Mouse (Mus musculus): ENCODE data around the gene Triobp. TPM values are rescaled to one million over a fixed set of nuclear protein-coding genes. Genes with fewer than 3 reads are reported as not detected.
A peak's percentile ranks its signal among the peaks of the same experiment; 100 is the strongest.

Triobp gene
- polyA plus RNA-seq, 1 experiment from 2014 or later, result 35.6 TPM

- ATAC-seq, result 0 out of 2 replicates have a peak, but pooled peaks have one; percentile 28
- WGBS, result under 1% methylated on average over 91 of the region's 105 CpGs
- H3K27ac ChIP-seq, result no peak overlapping the region; the same call in 1 of the 2 replicates
These were observed 95.4 kb downstream of the Triobp start for GRCm38 (mm10) chr15:79042721-79043491.

GRCm38 (mm10) chr15:79044837-79045236 is 97.3 kb downstream of the Triobp start:
- H3K9me3 ChIP-seq (replicated peaks), result no peaks in the 10 kb centered on the region
- H3K27ac ChIP-seq, result no peak overlapping the region
- H3K36me3 ChIP-seq (ENCODE audit: poor library complexity, severe bottlenecking), result no peaks in the 10 kb centered on the region
- H3K4me2 ChIP-seq, result no peak overlapping the region
- H3K9ac ChIP-seq, result no peak overlapping the region
- H3K4me3 ChIP-seq, result no peak overlapping the region
- H3K4me1 ChIP-seq, result peaks cover 25% of the 10 kb centered on the region
- peaks cover 60% of the 10 kb centered on the region for H3K27me3 ChIP-seq
- WGBS, result 4% methylated on average over 4 of the region's 4 CpGs
- ATAC-seq, result no peak

More at GRCm38 (mm10) chr15:79042721-79043491, 95.4 kb downstream of the Triobp start:
- Histone ChIP-seq H3K36me3 (ENCODE audit: poor library complexity, severe bottlenecking) (no peaks in the 10 kb centered on the region), H3K4me2 (peak overlapping the region; percentile 80), H3K9me3 (replicated peaks) (no peaks in the 10 kb centered on the region), H3K4me3 (peak overlapping the region; percentile 53), H3K4me1 (peaks cover 27% of the 10 kb centered on the region), H3K27me3 (peaks cover 66% of the 10 kb centered on the region), H3K9ac (peak overlapping the region; percentile 55)

GRCm38 (mm10) chr15:79048186-79048585 is 100.7 kb downstream of the Triobp start:
- H3K27ac ChIP-seq, result no peak overlapping the region
- WGBS, result 76% methylated on average over 4 of the region's 4 CpGs

GRCm38 (mm10) chr15:79050160-79050845 is 102.8 kb downstream of the Triobp start:
- Histone ChIP-seq H3K27me3 (peaks cover 6% of the 10 kb centered on the region; the same call in 1 of the 2 replicates), H3K4me3 (no peak overlapping the region), H3K9ac (no peak overlapping the region), H3K27ac (peak overlapping the region; percentile 2; the same call in 1 of the 2 replicates), H3K4me2 (no peak overlapping the region), H3K9me3 (replicated peaks) (no peaks in the 10 kb centered on the region), H3K4me1 (peaks cover 7% of the 10 kb centered on the region), H3K36me3 (ENCODE audit: poor library complexity, severe bottlenecking) (peaks cover 41% of the 10 kb centered on the region)
- WGBS, result 53% methylated on average over 9 of the region's 9 CpGs
- no peak for ATAC-seq

More at GRCm38 (mm10) chr15:79048186-79048585, 100.7 kb downstream of the Triobp start:
- Histone ChIP-seq H3K9ac (no peak overlapping the region), H3K4me1 (peaks cover 16% of the 10 kb centered on the region), H3K27me3 (peaks cover 27% of the 10 kb centered on the region), H3K4me2 (no peak overlapping the region), H3K9me3 (replicated peaks) (no peaks in the 10 kb centered on the region), H3K4me3 (no peak overlapping the region), H3K36me3 (ENCODE audit: poor library complexity, severe bottlenecking) (peaks cover 20% of the 10 kb centered on the region)
- no peak for ATAC-seq

- H3K36me3 ChIP-seq (ENCODE audit: poor library complexity, severe bottlenecking), result peaks cover 48% of the 10 kb centered on the region
- 91% methylated on average over 2 of the region's 2 CpGs for WGBS
- no peak overlapping the region for H3K4me3 ChIP-seq
- no peak overlapping the region for H3K9ac ChIP-seq
- no peaks in the 10 kb centered on the region for H3K9me3 ChIP-seq (replicated peaks)
- H3K4me2 ChIP-seq, result no peak overlapping the region
- H3K4me1 ChIP-seq, result peaks cover 7% of the 10 kb centered on the region
- H3K27me3 ChIP-seq, result peaks cover 6% of the 10 kb centered on the region; the same call in 1 of the 2 replicates
- no peak for ATAC-seq
- H3K27ac ChIP-seq, result no peak overlapping the region
These were observed 103.4 kb downstream of the Triobp start for GRCm38 (mm10) chr15:79050964-79051363.

- Histone ChIP-seq H3K4me1 (peaks cover 7% of the 10 kb centered on the region), H3K9ac (no peak overlapping the region), H3K27ac (no peak overlapping the region), H3K4me3 (no peak overlapping the region), H3K36me3 (ENCODE audit: poor library complexity, severe bottlenecking) (peaks cover 55% of the 10 kb centered on the region), H3K4me2 (no peak overlapping the region), H3K27me3 (peaks cover 3% of the 10 kb centered on the region; the same call in 1 of the 2 replicates), H3K9me3 (replicated peaks) (no peaks in the 10 kb centered on the region)
- ATAC-seq, result no peak
- 83% methylated on average over 13 of the region's 13 CpGs for WGBS
These were observed 104.2 kb downstream of the Triobp start for GRCm38 (mm10) chr15:79051461-79052360.

GRCm38 (mm10) chr15:79052366-79052765 is 104.8 kb downstream of the Triobp start:
- Histone ChIP-seq H3K4me3 (no peak overlapping the region), H3K36me3 (ENCODE audit: poor library complexity, severe bottlenecking) (peaks cover 62% of the 10 kb centered on the region), H3K4me2 (no peak overlapping the region), H3K27ac (no peak overlapping the region), H3K9ac (no peak overlapping the region), H3K9me3 (replicated peaks) (no peaks in the 10 kb centered on the region), H3K4me1 (peaks cover 7% of the 10 kb centered on the region), H3K27me3 (no peaks in the 10 kb centered on the region)
- WGBS, result 90% methylated on average over 2 of the region's 2 CpGs
- ATAC-seq, result no peak

Small RNA genes lying within 50 kb of the gene (microRNA-seq; reads per million reads assigned to microRNA genes)
- 2.1 reads per million for gene Mir6956

Other genes starting within 250 kb of the Triobp start
- 1.7 and 1.8 TPM in 2 replicates for gene Elfn2, start 229.0 kb upstream of the Triobp start, polyA plus RNA-seq (2015; fragmentation: Nextera tagmentation; extraction: Ambion mirVana)
- 136 and 138 TPM in 2 replicates for gene Mfng, start 174.2 kb upstream of the Triobp start, polyA plus RNA-seq (2015; fragmentation: Nextera tagmentation; extraction: Ambion mirVana)
- gene Card10, start 144.7 kb upstream of the Triobp start, polyA plus RNA-seq (2015; fragmentation: Nextera tagmentation; extraction: Ambion mirVana), result 0.92 and 0.93 TPM in 2 replicates
- 5.0 and 5.5 TPM in 2 replicates for gene Cdc42ep1, start 105.1 kb upstream of the Triobp start, polyA plus RNA-seq (2015; fragmentation: Nextera tagmentation; extraction: Ambion mirVana)
- gene Lgals2, start 92.2 kb upstream of the Triobp start, polyA plus RNA-seq (2015; fragmentation: Nextera tagmentation; extraction: Ambion mirVana), result not detected in 2 replicates
- gene Gga1, start 70.5 kb upstream of the Triobp start, polyA plus RNA-seq (2015; fragmentation: Nextera tagmentation; extraction: Ambion mirVana), result 50.3 and 53.7 TPM in 2 replicates
- 0.15 and 0.16 TPM in 2 replicates for gene Gm49510, start 48.1 kb upstream of the Triobp start, polyA plus RNA-seq (2015; fragmentation: Nextera tagmentation; extraction: Ambion mirVana)
- gene Sh3bp1, start 48.0 kb upstream of the Triobp start, polyA plus RNA-seq (2015; fragmentation: Nextera tagmentation; extraction: Ambion mirVana), result 3.7 and 5.4 TPM in 2 replicates
- 54.4 and 55.5 TPM in 2 replicates for gene Pdxp, start 33.8 kb upstream of the Triobp start, polyA plus RNA-seq (2015; fragmentation: Nextera tagmentation; extraction: Ambion mirVana)
- gene Lgals1, start 21.0 kb upstream of the Triobp start, polyA plus RNA-seq (2015; fragmentation: Nextera tagmentation; extraction: Ambion mirVana), result 91.7 and 110 TPM in 2 replicates
- 50.3 and 59.3 TPM in 2 replicates for gene Nol12, start 12.8 kb upstream of the Triobp start, polyA plus RNA-seq (2015; fragmentation: Nextera tagmentation; extraction: Ambion mirVana)
- 546 and 569 TPM in 2 replicates for gene H1f0, start 80.7 kb downstream of the Triobp start, polyA plus RNA-seq (2015; fragmentation: Nextera tagmentation; extraction: Ambion mirVana)
- gene Galr3, start 94.2 kb downstream of the Triobp start, polyA plus RNA-seq (2015; fragmentation: Nextera tagmentation; extraction: Ambion mirVana), result not detected in 2 replicates
- 53.0 and 53.9 TPM in 2 replicates for gene Ankrd54, start 115.2 kb downstream of the Triobp start, polyA plus RNA-seq (2015; fragmentation: Nextera tagmentation; extraction: Ambion mirVana)
- gene Eif3l, start 127.5 kb downstream of the Triobp start, polyA plus RNA-seq (2015; fragmentation: Nextera tagmentation; extraction: Ambion mirVana), result 207 and 215 TPM in 2 replicates
- 5.4 and 6.5 TPM in 2 replicates for gene Micall1, start 161.2 kb downstream of the Triobp start, polyA plus RNA-seq (2015; fragmentation: Nextera tagmentation; extraction: Ambion mirVana)
- gene Polr2f, start 193.3 kb downstream of the Triobp start, polyA plus RNA-seq (2015; fragmentation: Nextera tagmentation; extraction: Ambion mirVana), result 300 and 353 TPM in 2 replicates
- gene 1700088E04Rik, start 193.5 kb downstream of the Triobp start, polyA plus RNA-seq (2015; fragmentation: Nextera tagmentation; extraction: Ambion mirVana), result 12.1 and 13.7 TPM in 2 replicates
- 0.45 and 0.49 TPM in 2 replicates for gene Sox10, start 217.5 kb downstream of the Triobp start, polyA plus RNA-seq (2015; fragmentation: Nextera tagmentation; extraction: Ambion mirVana)